Mouse (Mus musculus) neural tube, postnatal 0 days (tissue): Measurements from ENCODE around the gene Fam155a. TPM values are rescaled to one million over a fixed set of nuclear protein-coding genes. Genes with fewer than 3 reads are reported as not detected.

Experiments used
- microRNA-seq: library from miRNA; unstranded; fragments of <30 nt; microRNA quantifications from one replicate; pipeline ENCODE4, GENCODE M21; 2016
- polyA plus RNA-seq: library from polyadenylated mRNA; unstranded; fragments of >200 nt; fragmentation: Nextera tagmentation; extraction: Ambion mirVana; gene quantifications from 2 replicates; pipeline ENCODE4 v1.2.1, GENCODE M21; 2015

Fam155a gene
- 33.4 and 36.0 TPM in 2 replicates for polyA plus RNA-seq

GRCm38 (mm10) chr8:9770999-9771605 is at the start of gene Fam155a:
Fam155a (minus strand) TSS chr8:9771161.

Small RNA genes lying within 50 kb of the gene (microRNA-seq; reads per million reads assigned to microRNA genes)
- not detected for gene Gm47312

Other genes starting within 250 kb of the Fam155a start
- gene Gm10217, start 93.1 kb upstream of the Fam155a start, polyA plus RNA-seq, result not detected in 2 replicates
- gene Lig4, start 206.5 kb upstream of the Fam155a start, polyA plus RNA-seq, result 5.6 and 7.1 TPM in 2 replicates
- 13.2 and 13.6 TPM in 2 replicates for gene Abhd13, start 206.5 kb upstream of the Fam155a start, polyA plus RNA-seq
- 1.4 and 1.5 TPM in 2 replicates for gene Tnfsf13b, start 235.3 kb upstream of the Fam155a start, polyA plus RNA-seq